Mouse (Mus musculus) gastrocnemius, postnatal 14 days (tissue): ENCODE measurements around the gene Svs3b. TPM values are rescaled to one million over a fixed set of nuclear protein-coding genes. Genes with fewer than 3 reads are reported as not detected.
"Not testable (repeated sequence)": the region's sequence is repeated elsewhere in the genome, so short reads cannot be mapped to it uniquely, and the experiment has no call there.

Experiments
- DNase-seq: peaks from one replicate; pipeline ENCODE4 v3.0.0; 2021; ENCODE audit warnings: mixed read lengths
- intact Hi-C: fragments of 180-260 bp; cut with DNase I; formaldehyde crosslinking; loops from one replicate; pipeline ENCODE4 v1.15.1; 2025; ENCODE audit warnings: low total_unique reads
- long read RNA-seq, 2 experiments: library from polyadenylated mRNA; stranded (forward); transcript quantifications; one replicate each; pipeline ENCODE4 v2.0.0; 2021
- total RNA-seq, 2 experiments: library from RNA; stranded (reverse); gene quantifications; 2 replicates each; pipeline ENCODE4 v1.2.3; 2021

Svs3b gene
- not detected for total RNA-seq
- long read RNA-seq, experiment 1 = 0 reads
- long read RNA-seq, experiment 2 = 0 reads

DNA sequence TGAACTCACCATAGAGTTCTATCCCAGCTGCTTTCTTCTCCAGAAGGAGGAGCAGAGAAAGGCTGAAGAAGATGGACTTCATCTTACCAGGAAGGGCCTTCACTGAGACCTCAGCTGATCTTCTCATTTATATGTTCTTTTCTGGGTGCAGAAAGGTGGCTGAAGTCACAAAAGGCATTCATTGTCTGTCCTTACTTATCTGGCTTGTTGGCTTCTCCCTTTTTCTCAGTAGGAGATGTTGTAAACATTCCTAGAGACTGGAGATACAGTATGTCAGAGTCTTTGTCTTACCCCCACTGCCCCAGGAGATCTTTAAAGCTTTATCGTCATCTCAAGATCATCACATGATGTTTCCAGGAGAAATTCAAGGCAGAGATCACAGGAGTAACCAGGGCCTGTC, at the start of gene Svs3b:
Svs3b (minus strand) TSS at position 101 of the 400 bp plus-strand sequence.
- intact Hi-C loops, DNase-seq: not testable (repeated sequence)

DNA sequence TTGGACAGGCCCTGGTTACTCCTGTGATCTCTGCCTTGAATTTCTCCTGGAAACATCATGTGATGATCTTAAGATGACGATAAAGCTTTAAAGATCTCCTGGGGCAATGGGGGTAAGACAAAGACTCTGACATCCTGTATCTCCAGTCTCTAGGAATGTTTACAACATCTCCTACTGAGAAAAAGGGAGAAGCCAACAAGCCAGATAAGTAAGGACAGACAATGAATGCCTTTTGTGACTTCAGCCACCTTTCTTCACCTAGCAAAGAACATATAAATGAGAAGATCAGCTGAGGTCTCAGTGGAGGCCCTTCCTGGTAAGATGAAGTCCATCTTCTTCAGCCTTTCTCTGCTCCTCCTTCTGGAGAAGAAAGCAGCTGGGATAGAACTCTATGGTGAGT, 32.5 kb upstream of the Svs3b start, which contains the start of gene Svs3a:
Svs3a (plus strand) TSS at position 301 of the 400 bp plus-strand sequence.
- intact Hi-C loops, DNase-seq: not testable (repeated sequence)

DNA sequence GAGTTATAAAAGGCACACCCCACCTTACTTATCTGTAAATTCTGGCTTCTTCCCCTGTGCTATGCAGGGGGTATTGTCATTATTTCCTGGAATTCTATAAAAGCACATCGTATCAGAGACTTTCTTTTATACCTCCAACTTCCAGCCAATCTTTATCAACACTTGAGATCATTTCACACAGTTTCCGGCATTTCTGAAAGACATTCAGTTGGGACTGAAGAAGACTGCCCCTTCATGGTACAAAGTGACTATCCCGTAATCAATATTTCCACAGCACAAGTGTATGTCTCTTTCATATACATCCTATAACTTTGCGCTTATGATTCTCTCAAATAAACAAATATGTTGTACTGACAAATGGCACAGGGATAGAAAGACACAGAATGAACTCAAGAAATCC, 21.9 kb upstream of the Svs3b start, which contains the start of gene Svs4:
Svs4 (minus strand) TSS at position 101 of the 400 bp plus-strand sequence.
- intact Hi-C loops = no loop called here
- DNase-seq = no peak

DNA sequence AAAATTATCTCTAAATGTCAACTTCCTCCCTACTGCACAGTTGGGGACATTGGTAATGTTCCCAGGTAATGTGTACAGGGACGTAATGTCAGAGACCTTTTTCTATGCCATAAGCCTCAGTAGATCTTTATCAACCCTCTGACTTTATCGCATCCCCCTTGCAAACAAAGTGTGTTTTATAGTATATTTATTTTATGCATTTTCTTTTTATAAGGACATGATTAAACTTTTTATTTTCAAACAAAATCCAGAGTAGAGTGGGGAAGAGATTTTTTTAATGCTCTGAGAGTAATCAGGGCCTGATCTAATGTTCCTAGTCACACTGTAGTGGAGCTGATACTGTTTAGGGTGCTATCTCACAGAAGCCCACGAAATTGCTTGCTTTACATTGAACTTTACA, 18.1 kb downstream of the Svs3b start, which contains the start of gene Svs2:
Svs2 (minus strand) TSS at position 101 of the 400 bp plus-strand sequence.
- intact Hi-C loops = no loop called here
- DNase-seq = no peak

DNA sequence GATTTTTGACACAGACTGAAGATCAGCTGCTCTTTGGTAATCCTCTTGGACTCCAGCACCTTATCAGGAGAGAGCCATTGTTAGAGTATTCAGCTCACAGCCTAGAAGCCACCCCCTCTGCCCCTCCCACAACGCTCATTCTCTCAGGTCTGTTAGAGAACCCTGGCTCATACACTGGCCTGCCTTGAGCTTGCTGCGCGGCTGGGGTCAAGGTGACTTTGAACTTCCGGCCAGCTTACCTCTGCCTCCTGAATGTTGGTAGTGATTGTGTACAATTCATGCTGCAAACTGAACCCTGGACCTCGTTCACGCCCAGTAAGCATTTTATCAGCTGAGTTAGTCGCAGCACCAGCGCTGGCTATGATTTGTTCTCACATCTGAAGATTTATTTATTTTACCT, 23.8 kb downstream of the Svs3b start:
- no peak for DNase-seq
- intact Hi-C loops = no loop called here

DNA sequence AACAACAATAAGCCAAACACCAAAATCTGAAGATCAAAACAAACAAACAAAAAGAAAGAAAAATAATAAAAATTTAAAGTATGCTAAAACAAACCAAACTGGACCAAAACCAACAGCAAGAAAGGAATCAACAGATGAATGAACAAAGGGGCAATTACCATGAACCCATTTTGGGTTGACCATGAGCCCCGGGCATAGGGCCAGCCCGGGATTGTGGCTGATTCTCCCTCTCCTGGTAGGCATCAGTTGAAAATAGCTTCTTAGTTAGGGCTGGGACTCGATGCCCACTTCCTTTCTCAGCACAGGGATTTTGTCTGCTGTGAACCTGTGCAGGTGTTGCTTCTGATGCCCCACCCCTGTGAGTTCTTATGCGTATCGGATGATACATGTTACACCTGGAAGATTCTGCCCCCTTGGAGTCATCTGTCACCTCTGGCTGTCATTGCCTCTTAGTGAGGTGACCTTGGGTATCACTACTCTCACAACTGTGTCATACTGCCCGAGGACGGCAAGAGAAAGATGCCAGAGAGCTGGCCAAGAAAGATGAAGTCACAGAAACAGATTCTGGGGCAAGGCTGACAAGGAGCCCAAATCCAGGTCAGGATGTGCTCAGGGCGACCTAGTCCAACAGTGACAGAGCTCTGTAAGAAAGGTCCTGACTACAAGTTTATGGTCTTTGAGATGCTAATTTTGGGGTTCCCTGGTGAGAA, 27.9 kb downstream of the Svs3b start:
- DNase-seq = no peak
- intact Hi-C loops = no loop called here

DNA sequence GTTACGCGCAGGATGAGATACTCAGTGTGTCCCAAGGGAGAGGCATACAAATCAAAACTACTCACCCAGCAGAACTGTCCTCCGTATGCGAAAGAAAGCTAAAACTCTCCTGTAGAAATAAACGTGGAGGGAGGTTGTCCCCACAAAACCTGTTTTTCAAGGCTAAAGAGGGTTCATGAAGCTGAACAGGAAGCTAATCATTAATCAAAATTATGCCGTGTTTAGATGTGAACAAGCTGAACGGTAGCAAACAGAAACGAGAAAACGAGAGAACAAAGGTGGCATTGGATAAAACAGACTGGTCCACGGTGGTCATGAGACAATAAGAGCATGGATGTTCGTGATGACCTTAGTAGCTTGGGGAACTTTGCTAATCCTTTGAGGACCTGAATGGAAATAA, 34.9 kb downstream of the Svs3b start, which contains the start of gene Wfdc15b:
Wfdc15b (minus strand) TSS at position 139 of the 400 bp plus-strand sequence.
- intact Hi-C loops = no loop called here
- DNase-seq = no peak

DNA sequence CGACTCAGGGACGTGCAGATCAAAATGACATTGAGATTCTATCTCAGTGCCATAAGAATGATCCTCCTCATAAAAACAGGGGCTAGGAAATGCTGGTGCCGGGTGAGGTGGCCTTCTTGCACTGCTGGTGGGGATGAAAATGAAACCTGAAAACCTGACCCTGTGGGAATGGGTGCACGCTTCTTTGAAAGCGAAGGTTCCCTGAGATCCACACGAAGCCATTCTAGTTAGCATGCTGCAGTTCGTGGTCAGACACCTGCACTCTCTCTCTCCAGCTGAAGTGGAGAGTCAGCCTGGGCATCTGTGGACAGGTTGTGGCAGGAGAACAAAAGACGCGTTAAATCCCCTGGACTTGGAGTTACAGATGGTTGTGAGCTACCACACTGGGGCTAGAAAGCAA, 37.1 kb downstream of the Svs3b start:
- no peak for DNase-seq
- intact Hi-C loops = no loop called here

DNA sequence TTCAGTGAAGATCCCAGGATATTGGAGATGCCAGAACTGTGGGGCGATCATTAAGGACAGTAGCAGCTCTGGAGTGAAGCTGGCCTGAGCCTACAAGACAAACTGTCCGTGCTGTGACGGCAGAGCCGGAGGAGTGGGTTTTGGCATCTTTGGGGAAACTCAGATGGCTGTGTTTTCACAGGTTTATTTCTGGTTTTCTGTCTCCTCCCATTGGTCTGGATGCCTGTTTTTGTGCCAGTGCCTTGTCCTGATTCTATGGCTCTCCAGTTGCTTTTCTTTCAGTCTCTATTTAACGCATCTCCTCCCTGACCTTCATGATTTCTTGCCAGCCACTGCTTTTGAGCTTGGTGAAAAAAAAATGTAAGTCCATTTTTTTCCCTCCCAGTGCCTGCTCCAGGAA, 43.7 kb downstream of the Svs3b start:
- intact Hi-C loops = no loop called here

DNA sequence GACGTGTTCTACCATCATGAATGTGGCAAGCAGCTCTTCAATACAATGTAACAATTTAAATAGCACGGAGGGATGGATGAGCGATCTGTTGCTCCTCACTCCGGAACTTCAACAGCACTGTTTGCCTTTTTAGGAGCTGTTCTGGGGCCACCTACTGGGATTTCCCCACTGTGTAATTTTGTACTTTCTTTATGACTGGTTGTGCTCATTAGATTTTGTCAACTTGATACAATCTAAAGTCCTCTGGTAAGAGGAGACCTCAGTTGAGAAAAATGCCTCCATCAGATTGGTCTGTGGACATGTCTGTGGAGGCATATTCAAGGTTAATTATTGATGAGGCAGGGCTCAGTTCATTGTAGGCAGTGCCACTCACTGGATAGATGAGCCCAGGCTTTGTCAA, 45.5 kb downstream of the Svs3b start:
- intact Hi-C loops = no loop called here

More for the DNA sequence above, 43.7 kb downstream of the Svs3b start:
- no peak for DNase-seq

DNA sequence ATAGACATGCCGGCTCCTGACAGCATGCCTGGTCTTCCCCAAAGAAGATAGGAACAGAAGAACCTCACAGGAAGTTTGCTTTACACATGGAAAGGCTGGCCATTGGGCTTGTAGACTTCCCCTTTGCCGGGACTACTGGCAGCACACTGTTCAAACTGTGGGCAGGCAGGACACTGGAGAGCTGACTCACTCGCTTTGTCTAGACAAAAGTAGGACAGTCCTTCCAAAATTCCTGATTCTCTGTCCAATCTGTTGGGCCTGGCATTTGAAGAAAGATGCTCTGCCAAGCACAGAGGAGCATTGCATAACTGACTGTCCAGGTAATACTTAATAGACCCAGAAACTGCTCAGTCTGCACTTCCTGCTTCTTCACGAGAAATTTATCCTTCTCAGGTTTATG, 49.8 kb downstream of the Svs3b start:
- intact Hi-C loops = no loop called here
- DNase-seq = no peak

More for the DNA sequence above, 45.5 kb downstream of the Svs3b start:
- no peak for DNase-seq

DNA sequence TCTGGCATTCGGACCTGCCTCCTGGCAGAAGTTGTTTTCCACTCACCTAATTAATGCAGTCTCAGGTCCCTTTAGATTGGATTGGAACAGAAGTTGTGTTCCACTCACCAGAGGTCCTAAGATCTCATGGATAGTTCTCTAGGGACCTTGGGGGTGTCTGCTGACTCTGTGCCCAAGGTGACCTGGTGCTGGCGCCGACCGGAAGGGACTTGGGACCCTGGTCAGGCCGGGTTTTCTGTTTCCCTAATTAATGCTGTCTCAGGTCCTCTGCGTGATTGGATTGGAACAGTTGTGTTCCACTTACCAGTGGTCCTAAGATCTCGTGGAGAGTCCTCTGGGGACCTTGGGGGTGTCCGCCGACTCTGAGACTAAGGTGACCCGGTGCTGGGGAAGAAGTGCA, 50.4 kb downstream of the Svs3b start:
- intact Hi-C loops, DNase-seq: not testable (repeated sequence)

Other genes with a start within 250 kb of the Svs3b start
- gene Pabpc1l, start 231.2 kb downstream of the Svs3b start, total RNA-seq = under 1 TPM; 0.84 TPM
- gene Stk4, start 186.3 kb downstream of the Svs3b start, total RNA-seq = 10 to 100 TPM; 10.0 to 10.3 TPM
- gene Tomm34, start 185.5 kb downstream of the Svs3b start, total RNA-seq = 10 to 100 TPM; 11.7 to 14.6 TPM
- gene Kcns1, start 85.5 kb downstream of the Svs3b start, total RNA-seq = 1 to 10 TPM; 1.2 to 2.8 TPM
- gene Wfdc5, start 73.9 kb downstream of the Svs3b start, total RNA-seq = under 1 TPM; 0.44 to 0.62 TPM
- gene Wfdc12, start 66.0 kb downstream of the Svs3b start, total RNA-seq = not detected
- not detected for gene Wfdc15a, start 56.5 kb downstream of the Svs3b start, total RNA-seq
- not detected for gene Wfdc15b, start 35.0 kb downstream of the Svs3b start, total RNA-seq
- gene Svs2, start 18.2 kb downstream of the Svs3b start, total RNA-seq = not detected
- not detected for gene Svs4, start 21.8 kb upstream of the Svs3b start, total RNA-seq
- gene Svs3a, start 32.6 kb upstream of the Svs3b start, total RNA-seq = not detected
- gene Svs6, start 60.1 kb upstream of the Svs3b start, total RNA-seq = not detected
- not detected for gene Svs5, start 76.1 kb upstream of the Svs3b start, total RNA-seq
- under 1 TPM; 0.64 to 0.66 TPM for gene Slpi, start 132.5 kb upstream of the Svs3b start, total RNA-seq
- gene Rbpjl, start 146.5 kb upstream of the Svs3b start, total RNA-seq = under 1 TPM in 1 of 2 experiments, not detected in 1; 0.07 TPM
- 1 to 10 TPM; 3.7 to 5.4 TPM for gene Matn4, start 148.5 kb upstream of the Svs3b start, total RNA-seq
- gene Sdc4, start 187.2 kb upstream of the Svs3b start, total RNA-seq = 10 to 100 TPM; 45.1 to 72.6 TPM
- gene Sys1, start 200.3 kb upstream of the Svs3b start, total RNA-seq = 10 to 100 TPM; 15.0 to 15.6 TPM
- gene Gm20458, start 204.3 kb upstream of the Svs3b start, total RNA-seq = 1 to 10 TPM in 1 of 2 experiments, under 1 TPM in 1; 0.62 to 2.6 TPM
- not detected for gene Trp53tg5, start 217.1 kb upstream of the Svs3b start, total RNA-seq
- 10 to 100 TPM; 14.6 to 20.6 TPM for gene Dbndd2, start 229.5 kb upstream of the Svs3b start, total RNA-seq
- 10 to 100 TPM; 36.8 to 41.0 TPM for gene Pigt, start 240.9 kb upstream of the Svs3b start, total RNA-seq